ENCODE assay signal across 13 mouse cellular contexts in the genomic region with DNA sequence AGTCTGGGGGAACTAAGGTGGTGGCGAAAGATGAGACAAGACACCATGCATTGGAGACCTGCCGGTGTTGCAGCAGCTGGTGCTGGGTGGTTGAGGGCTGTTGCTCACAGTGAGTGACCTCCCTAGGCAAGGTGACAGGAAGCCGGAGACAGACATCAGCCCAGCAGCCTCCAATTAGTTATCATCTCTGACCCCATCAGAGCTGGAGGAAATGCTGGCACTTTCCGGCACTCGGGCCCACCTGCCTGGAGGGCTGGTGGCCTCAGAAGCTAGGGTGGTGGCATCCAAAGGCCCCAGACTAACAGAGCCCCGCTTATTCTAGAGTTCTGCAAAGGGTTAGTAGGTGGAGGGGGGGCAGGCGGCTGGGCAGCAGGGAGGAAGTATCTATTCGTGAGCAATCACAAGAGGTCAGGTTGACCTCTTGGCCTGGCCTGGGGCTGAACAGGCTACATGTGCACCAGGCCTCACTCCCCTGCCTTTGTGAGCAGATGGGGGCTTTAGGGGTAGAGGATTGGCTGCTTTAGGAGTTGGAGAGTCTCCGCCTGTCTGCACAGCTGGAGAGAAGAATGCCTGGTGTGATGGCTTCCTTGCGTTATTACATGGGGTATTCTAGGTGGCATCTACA.
"Had no signal": no experiment of that assay in that cellular context is flagged by ENCODE, and none has a peak within 500 bp of the region (broad histone marks: within the 10 kb centered on the region; RNA-seq: fewer than 3 reads in every experiment).

No protein-coding gene starts in this region.

- H3K9me3 ChIP-seq: liver, embryonic 13.5 days; neural tube, embryonic 12.5 days; neural tube, embryonic 15.5 days had no signal

- H3K4me2 ChIP-seq: liver, embryonic 13.5 days; neural tube, embryonic 12.5 days; neural tube, embryonic 15.5 days had no signal

- H3K27ac ChIP-seq: left cerebral cortex, adult 2 months; liver, embryonic 13.5 days; neural tube, embryonic 12.5 days; neural tube, embryonic 15.5 days had no signal

- DNase-seq: kidney, adult 18-20 months; kidney, postnatal 25 days; layer of hippocampus, postnatal 36 days; liver, embryonic 13.5 days; lung, adult 2 months; lung, postnatal 14 days; lung, postnatal 4 days; midbrain, embryonic 14.5 days; thymus, adult 18-20 months; thymus, postnatal 36 days had no signal

- H3K4me3 ChIP-seq: left cerebral cortex, adult 2 months; liver, embryonic 13.5 days; neural tube, embryonic 12.5 days; neural tube, embryonic 15.5 days had no signal

- H3K36me3 ChIP-seq: liver, embryonic 13.5 days; neural tube, embryonic 12.5 days; neural tube, embryonic 15.5 days had no signal

- H3K27me3 ChIP-seq: liver, embryonic 13.5 days; neural tube, embryonic 12.5 days; neural tube, embryonic 15.5 days had no signal

- H3K4me1 ChIP-seq: liver, embryonic 13.5 days; neural tube, embryonic 12.5 days; neural tube, embryonic 15.5 days had no signal

- H3K9ac ChIP-seq: liver, embryonic 13.5 days; neural tube, embryonic 12.5 days; neural tube, embryonic 15.5 days had no signal
